Mouse (Mus musculus) CH12.LX (cell line): ENCODE measurements around the gene Bri3bp. TPM values are rescaled to one million over a fixed set of nuclear protein-coding genes. Genes with fewer than 3 reads are reported as not detected.
A peak's percentile ranks its signal among the peaks of the same experiment; 100 is the strongest.

ENCODE experiments used
- DNase-seq: peaks from one replicate; pipeline ENCODE4 v3.0.0-alpha.2; 2013; ENCODE audit errors: extremely low read depth
- H3K27ac ChIP-seq: 2 replicates; pipeline ENCODE4 v1.5.1; 2012; ENCODE audit warnings: low read depth, mild to moderate bottlenecking, control low read depth, moderate library complexity; ENCODE audit not compliant: insufficient read depth
- H3K27me3 ChIP-seq: replicated peaks from 2 replicates; pipeline ENCODE3; 2012; ENCODE audit warnings: inconsistent platforms
- H3K36me3 ChIP-seq, 2 experiments: replicated peaks in 1 of 2; 2 replicates each; pipeline versions ENCODE3 to v1.6.1; 2012; ENCODE audit warnings: inconsistent platforms in 1 of 2, low read length in 1 of 2, mild to moderate bottlenecking in 1 of 2, mixed read lengths in 1 of 2, moderate library complexity in 1 of 2; ENCODE audit not compliant: control insufficient read depth in 1 of 2, insufficient read depth in 1 of 2
- H3K4me1 ChIP-seq, 2 experiments: 2 replicates each; pipeline ENCODE4 v1.6.1; 2012; ENCODE audit warnings: inconsistent platforms in 1 of 2, moderate library complexity in 1 of 2; ENCODE audit not compliant: insufficient read depth in 2 of 2, control insufficient read depth in 1 of 2
- H3K4me2 ChIP-seq: 2 replicates; pipeline ENCODE4 v1.6.1; 2012; ENCODE audit warnings: low read depth, mild to moderate bottlenecking, control low read depth; ENCODE audit not compliant: poor library complexity, insufficient read depth, severe bottlenecking
- H3K4me3 ChIP-seq, 3 experiments: fragments of 150-350 bp in 1 of 3; sonication (generic) in 1 of 3; replicated peaks in 1 of 3; 2 replicates each; pipeline versions ENCODE3 to v1.5.1; 2011 to 2012; ENCODE audit warnings: low read depth in 2 of 3, low read length in 2 of 3, mild to moderate bottlenecking in 2 of 3, moderate library complexity in 2 of 3, control low read depth in 1 of 3, improper control_type of control experiment in 1 of 3, inconsistent platforms in 1 of 3, mixed read lengths in 1 of 3; ENCODE audit not compliant: poor library complexity in 1 of 3
- H3K79me2 ChIP-seq: replicated peaks from 2 replicates; pipeline ENCODE4 v1.6.1; 2012; ENCODE audit warnings: mild to moderate bottlenecking, moderate library complexity; ENCODE audit not compliant: control insufficient read depth, poor library complexity, insufficient read depth, severe bottlenecking; ENCODE audit errors: extremely low read depth
- H3K9ac ChIP-seq: 2 replicates; pipeline ENCODE4 v1.6.1; 2012; ENCODE audit warnings: low read depth, mild to moderate bottlenecking, control low read depth, moderate library complexity; ENCODE audit not compliant: insufficient read depth
- H3K9me3 ChIP-seq: replicated peaks from 2 replicates; pipeline ENCODE3; 2012; ENCODE audit warnings: low read length, inconsistent platforms, mixed read lengths
- BHLHE40 ChIP-seq: IDR thresholded peaks from 2 replicates; pipeline ENCODE4 v1.6.1; 2011; ENCODE audit warnings: mild to moderate bottlenecking, low read depth, low read length, improper control_type of control experiment
- CHD2 ChIP-seq: IDR thresholded peaks from 2 replicates; pipeline ENCODE4 v1.6.1; 2011; ENCODE audit warnings: low read length, improper control_type of control experiment
- CTCF ChIP-seq, 2 experiments: IDR thresholded peaks in 1 of 2; conservative IDR thresholded peaks in 1 of 2; 2 replicates each; pipeline ENCODE4 v1.5.1; 2011 to 2012; ENCODE audit warnings: low read depth in 2 of 2, low read length in 2 of 2, improper control_type of control experiment in 1 of 2, inconsistent platforms in 1 of 2, mild to moderate bottlenecking in 1 of 2, moderate library complexity in 1 of 2
- E2F4 ChIP-seq: IDR thresholded peaks from 2 replicates; pipeline ENCODE4 v1.6.1; 2011; ENCODE audit warnings: low read depth, low read length, improper control_type of control experiment; ENCODE audit not compliant: insufficient replicate concordance
- ELF1 ChIP-seq: IDR thresholded peaks from 2 replicates; pipeline ENCODE4 v1.6.1; 2014; ENCODE audit warnings: low read depth, mild to moderate bottlenecking, inconsistent platforms, low read length, improper control_type of control experiment
- ETS1 ChIP-seq: conservative IDR thresholded peaks from 2 replicates; pipeline ENCODE4 v1.6.1; 2012; ENCODE audit warnings: low read depth, mild to moderate bottlenecking, inconsistent platforms, low read length, improper control_type of control experiment, moderate library complexity
- HCFC1 ChIP-seq: IDR thresholded peaks from 2 replicates; pipeline ENCODE4 v1.6.1; 2012; ENCODE audit warnings: low read depth, mild to moderate bottlenecking, inconsistent platforms, low read length, improper control_type of control experiment
- IRF4 ChIP-seq: IDR thresholded peaks from 2 replicates; pipeline ENCODE4 v1.6.1; 2014; ENCODE audit warnings: low read depth, mild to moderate bottlenecking, inconsistent platforms, low read length, improper control_type of control experiment
- JUND ChIP-seq: conservative IDR thresholded peaks from 2 replicates; pipeline ENCODE4 v1.6.1; 2011; ENCODE audit warnings: low read depth, low read length, improper control_type of control experiment
- KAT2A ChIP-seq: IDR thresholded peaks from 2 replicates; pipeline ENCODE4 v1.6.1; 2012; ENCODE audit warnings: low read length, improper control_type of control experiment, inconsistent platforms; ENCODE audit not compliant: insufficient replicate concordance
- MAFK ChIP-seq: IDR thresholded peaks from 2 replicates; pipeline ENCODE4 v1.6.1; 2011; ENCODE audit warnings: low read length, improper control_type of control experiment; ENCODE audit not compliant: insufficient replicate concordance
- MAX ChIP-seq: IDR thresholded peaks from 2 replicates; pipeline ENCODE4 v1.6.1; 2011; ENCODE audit warnings: low read length, improper control_type of control experiment
- MAZ ChIP-seq: IDR thresholded peaks from 2 replicates; pipeline ENCODE4 v1.6.1; 2012; ENCODE audit warnings: low read depth, mild to moderate bottlenecking, inconsistent platforms, low read length, improper control_type of control experiment, moderate library complexity
- MEF2A ChIP-seq: IDR thresholded peaks from 2 replicates; pipeline ENCODE4 v1.6.1; 2014; ENCODE audit warnings: low read depth, mild to moderate bottlenecking, inconsistent platforms, low read length, improper control_type of control experiment, borderline replicate concordance
- MYC ChIP-seq: IDR thresholded peaks from 2 replicates; pipeline ENCODE4 v1.6.1; 2011; ENCODE audit warnings: low read depth, mild to moderate bottlenecking, improper control_type of control experiment, low read length
- NRF1 ChIP-seq: IDR thresholded peaks from 2 replicates; pipeline ENCODE4 v1.6.1; 2014; ENCODE audit warnings: low read depth, mild to moderate bottlenecking, inconsistent platforms, low read length, improper control_type of control experiment, moderate library complexity
- PAX5 ChIP-seq: IDR thresholded peaks from 2 replicates; pipeline ENCODE4 v1.6.1; 2012; ENCODE audit warnings: low read length, inconsistent platforms, mixed read lengths
- POLR2A ChIP-seq: IDR thresholded peaks from 2 replicates; pipeline ENCODE4 v1.6.1; 2011; ENCODE audit warnings: low read depth, mild to moderate bottlenecking, improper control_type of control experiment, low read length
- POLR2AphosphoS2 ChIP-seq: IDR thresholded peaks from 2 replicates; pipeline ENCODE4 v1.6.1; 2011; ENCODE audit warnings: low read depth, low read length, improper control_type of control experiment
- SIN3A ChIP-seq: IDR thresholded peaks from 2 replicates; pipeline ENCODE4 v1.6.1; 2012; ENCODE audit warnings: low read length, improper control_type of control experiment, inconsistent platforms
- SMC3 ChIP-seq: IDR thresholded peaks from 2 replicates; pipeline ENCODE4 v1.6.1; 2011; ENCODE audit warnings: low read depth, low read length, improper control_type of control experiment
- TBP ChIP-seq: conservative IDR thresholded peaks from 2 replicates; pipeline ENCODE4 v1.6.1; 2011; ENCODE audit warnings: low read depth, low read length, improper control_type of control experiment
- TCF12 ChIP-seq: IDR thresholded peaks from 2 replicates; pipeline ENCODE4 v1.6.1; 2014; ENCODE audit warnings: low read depth, mild to moderate bottlenecking, inconsistent platforms, low read length, improper control_type of control experiment
- UBTF ChIP-seq: IDR thresholded peaks from 2 replicates; pipeline ENCODE4 v1.6.1; 2012; ENCODE audit warnings: low read depth, mild to moderate bottlenecking, inconsistent platforms, low read length, improper control_type of control experiment, moderate library complexity
- USF1 ChIP-seq: IDR thresholded peaks from 2 replicates; pipeline ENCODE4 v1.6.1; 2014; ENCODE audit warnings: low read depth, mild to moderate bottlenecking, inconsistent platforms, low read length, improper control_type of control experiment
- ZC3H11A ChIP-seq: IDR thresholded peaks from 2 replicates; pipeline ENCODE4 v1.6.1; 2012; ENCODE audit warnings: low read depth, mild to moderate bottlenecking, inconsistent platforms, low read length, improper control_type of control experiment
- ZKSCAN1 ChIP-seq: IDR thresholded peaks from 2 replicates; pipeline ENCODE4 v1.6.1; 2012; ENCODE audit warnings: low read depth, inconsistent platforms, low read length, improper control_type of control experiment, borderline replicate concordance
- ZMIZ1 ChIP-seq: IDR thresholded peaks from 2 replicates; pipeline ENCODE4 v1.6.1; 2012; ENCODE audit warnings: low read depth, mild to moderate bottlenecking, inconsistent platforms, low read length, improper control_type of control experiment
- ZNF384 ChIP-seq: IDR thresholded peaks from 2 replicates; pipeline ENCODE4 v1.6.1; 2012; ENCODE audit warnings: low read depth, low read length, improper control_type of control experiment, inconsistent platforms
- dilution Hi-C: fragments of 300-500 bp; cut with MboI; formaldehyde crosslinking; loops from 2 replicates; pipeline ENCODE4 v1.14.3; 2020; ENCODE audit warnings: low sequenced_read_pairs; ENCODE audit not compliant: extremely low pct_unique_long_range_greater_than_20kb, extremely low pct_ligation_motif_present
- in situ Hi-C: fragments of 300-500 bp; cut with MboI; formaldehyde crosslinking; loops from 3 replicates; pipeline ENCODE4 v1.14.3; 2019; ENCODE audit warnings: low sequenced_read_pairs, low pct_ligation_motif_present, low pct_unique_long_range_greater_than_20kb, mixed read lengths
- polyA plus RNA-seq: library from polyadenylated mRNA; unstranded; fragments of >175 nt; gene quantifications from 2 replicates; pipeline ENCODE4 v1.2.1, GENCODE M21; 2012; ENCODE audit warnings: low read depth; ENCODE audit not compliant: insufficient read length
- total RNA-seq, 2 experiments: library from RNA; depleted of rRNA; stranded (reverse); fragments of 300-350 nt in 1 of 2; fragments of >200 nt in 1 of 2; gene quantifications; 2 replicates each; pipeline ENCODE4 v1.2.3; 2012 to 2014

The Bri3bp gene
- total and polyA plus RNA-seq, 3 experiments = 37.7 to 147 (median 49.6) TPM

DNA sequence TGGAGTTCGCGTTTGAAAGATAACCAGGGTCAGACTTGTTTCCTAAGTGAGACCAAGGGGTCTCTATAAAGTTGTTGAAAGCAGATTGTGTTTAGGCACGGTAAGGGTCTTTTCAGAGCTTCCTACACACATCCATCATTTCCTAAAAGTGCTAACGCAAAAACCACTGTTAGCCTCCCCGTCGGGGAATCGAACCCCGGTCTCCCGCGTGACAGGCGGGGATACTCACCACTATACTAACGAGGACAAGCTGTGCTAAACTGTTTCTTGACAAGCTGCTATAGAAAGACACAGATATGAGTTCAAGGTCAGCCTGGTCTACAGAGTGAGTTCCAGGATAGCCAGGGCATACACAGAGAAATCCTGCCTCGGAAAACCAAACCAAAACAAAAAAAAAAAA, 32.5 kb upstream of the Bri3bp start:
- no peaks in the 10 kb centered on the region for H3K9me3 ChIP-seq
- peak overlapping the region; percentile 62 for H3K9ac ChIP-seq
- DNase-seq = peak; percentile 91
- peaks cover 7 to 17% of the 10 kb centered on the region in 2 experiments for H3K36me3 ChIP-seq
- peak overlapping the region; percentile 76 for H3K4me2 ChIP-seq
- H3K27me3 ChIP-seq = no peaks in the 10 kb centered on the region
- H3K79me2 ChIP-seq = no peaks in the 10 kb centered on the region
- peak overlapping the region; percentile 50 to 58 (median 52) for H3K4me3 ChIP-seq
- TF ChIP-seq PAX5 = no peak
- TF ChIP-seq TBP = peak; percentile 99
- TF ChIP-seq SIN3A = peak; percentile 50; the same call in 1 of the 2 replicates
- TF ChIP-seq BHLHE40 = no peak
- TF ChIP-seq ELF1 = peak; percentile 95
- TF ChIP-seq MAX = no peak
- no peak for TF ChIP-seq ZMIZ1
- TF ChIP-seq MYC = peak; percentile 56
- TF ChIP-seq ETS1 = no peak
- no peak; the same call in 1 of the 2 replicates for TF ChIP-seq HCFC1
- TF ChIP-seq ZKSCAN1 = no peak
- TF ChIP-seq TCF12 = no peak
- no peak for TF ChIP-seq CHD2
- no peak for TF ChIP-seq IRF4
- TF ChIP-seq NRF1 = peak; percentile 68
- 0 out of 2 replicates have a peak, but pooled peaks have one; percentile 47 for TF ChIP-seq KAT2A
- 0 out of 2 replicates have a peak, but pooled peaks have one; percentile 12 for TF ChIP-seq E2F4
- TF ChIP-seq MAFK = peak; percentile 96
- no peak for TF ChIP-seq USF1
- dilution Hi-C loops (no loop called here), in situ Hi-C loops (no loop called here)
- no peak overlapping the region for H3K27ac ChIP-seq
- H3K4me1 ChIP-seq = peaks cover 3 to 20% of the 10 kb centered on the region in 2 experiments; a peak in 3 of 4 replicates

DNA sequence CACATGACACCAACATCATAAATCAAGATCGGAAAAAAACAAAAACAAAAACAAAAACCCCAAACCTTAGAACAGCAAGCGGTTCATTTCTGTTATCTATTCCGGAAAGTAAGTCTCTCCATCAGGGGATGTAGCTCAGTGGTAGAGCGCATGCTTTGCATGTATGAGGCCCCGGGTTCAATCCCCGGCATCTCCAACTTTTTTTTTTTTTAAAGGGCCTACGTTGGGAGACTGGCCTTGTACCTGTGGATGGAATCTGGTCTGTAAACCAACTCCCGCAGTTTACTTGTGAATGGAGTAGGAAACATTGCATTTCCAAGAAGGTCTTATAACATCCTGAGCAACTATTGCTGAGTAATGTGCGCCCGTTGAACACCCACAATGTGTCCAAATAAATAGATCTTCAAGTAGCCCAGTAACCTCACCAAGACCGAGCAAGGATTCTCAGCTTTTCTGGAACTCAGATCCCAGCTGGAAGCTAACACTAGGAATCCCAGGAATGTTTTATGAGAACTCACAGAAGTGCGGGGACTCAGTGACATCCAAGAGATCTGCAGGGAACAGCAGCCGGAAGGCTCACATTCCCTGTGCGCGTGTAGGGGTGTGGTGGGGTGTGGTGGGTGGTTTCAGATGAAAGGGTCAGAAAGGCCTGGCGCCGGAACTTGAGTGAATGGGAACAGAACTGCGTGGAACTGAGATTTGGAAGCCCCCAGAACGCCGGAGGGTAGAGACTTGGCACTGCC, 31.8 kb upstream of the Bri3bp start:
- Histone ChIP-seq H3K79me2 (no peaks in the 10 kb centered on the region), H3K36me3 (peaks cover 12 to 22% of the 10 kb centered on the region in 2 experiments), H3K9me3 (peaks cover under 1% of the 10 kb centered on the region), H3K27ac (no peak overlapping the region), H3K4me3 (peak overlapping the region; percentile 50 to 58 (median 52)), H3K9ac (peak overlapping the region; percentile 62), H3K27me3 (no peaks in the 10 kb centered on the region), H3K4me2 (peak overlapping the region; percentile 76; the same call in 1 of the 2 replicates), H3K4me1 (peaks cover 3 to 19% of the 10 kb centered on the region in 2 experiments; a peak in 3 of 4 replicates)
- peak; percentile 72 for DNase-seq
- dilution Hi-C loops (no loop called here), in situ Hi-C loops (no loop called here)
- TF ChIP-seq POLR2AphosphoS2 (no peak), ZC3H11A (no peak), SIN3A (no peak), MYC (no peak), HCFC1 (peak; percentile 35), KAT2A (0 out of 2 replicates have a peak, but pooled peaks have one; percentile 75), POLR2A (no peak), MAZ (no peak), PAX5 (no peak), ZKSCAN1 (no peak), UBTF (no peak), JUND (no peak; the same call in 1 of the 2 replicates), MEF2A (peak; percentile 14; the same call in 1 of the 2 replicates), USF1 (no peak), TCF12 (no peak), BHLHE40 (no peak), ZNF384 (peak; percentile 87), NRF1 (peak; percentile 71), IRF4 (no peak), SMC3 (no peak), CTCF (conservative IDR thresholded peaks at IDR 0.05 in 1 of 2, IDR thresholded peaks at IDR 0.05 in 1 of 2; ENCODE audit: low read depth in 2 of 2, low read length in 2 of 2) (no peak), ELF1 (peak; percentile 97), ETS1 (no peak)
